Mouse (Mus musculus): ENCODE data around the gene Iqgap1. TPM values are rescaled to one million over a fixed set of nuclear protein-coding genes. Genes with fewer than 3 reads are reported as not detected.
A peak's percentile ranks its signal among the peaks of the same experiment; 100 is the strongest.
"Not testable (repeated sequence)": the region's sequence is repeated elsewhere in the genome, so short reads cannot be mapped to it uniquely, and the experiment has no call there.

Gene Iqgap1
- total and polyA plus RNA-seq, 2 experiments from 2014 or later: 23.6 to 39.8 TPM

DNA sequence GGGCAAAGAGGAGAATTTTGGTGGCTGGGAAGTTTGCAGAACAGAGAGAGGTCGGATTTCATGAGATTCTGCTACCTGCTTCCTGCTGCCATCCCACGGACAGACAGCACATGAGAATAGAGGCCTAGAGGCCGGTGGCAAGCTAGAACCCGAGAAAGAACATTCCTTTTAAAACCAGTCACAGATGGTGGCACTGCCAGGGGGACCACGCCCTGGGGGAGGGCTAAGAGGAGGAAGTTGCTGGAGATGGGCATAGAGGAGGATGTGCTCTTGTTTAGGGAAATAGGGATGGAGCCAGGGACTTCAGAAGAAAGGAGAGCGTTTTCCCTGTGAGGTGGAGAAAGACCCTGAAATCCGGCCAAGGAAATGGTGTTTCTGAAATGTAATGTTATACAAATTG is 12.5 kb upstream of the Iqgap1 start:
- H3K4me3 ChIP-seq (ENCODE audit: low read depth, low read length): no peak overlapping the region
- no peak for ATAC-seq (ENCODE audit: insufficient read depth, low read depth)
- no peaks in the 10 kb centered on the region for H3K4me1 ChIP-seq (ENCODE audit: control insufficient read depth, insufficient read depth)
- H3K36me3 ChIP-seq (replicated peaks; ENCODE audit: control insufficient read depth, insufficient read depth, low read length): no peaks in the 10 kb centered on the region
- no peak for DNase-seq (ENCODE audit: low spot score)
- no peaks in the 10 kb centered on the region for H3K9me3 ChIP-seq (replicated peaks; ENCODE audit: control insufficient read depth, low read length)
- WGBS: 52% methylated on average over 7 of the region's 7 CpGs
- H3K27me3 ChIP-seq (ENCODE audit: control insufficient read depth, insufficient read depth, low read length): no peaks in the 10 kb centered on the region
- no peak overlapping the region for H3K4me2 ChIP-seq (ENCODE audit: low read depth, low read length)
- H3K9ac ChIP-seq (replicated peaks; ENCODE audit: low read depth, low read length): no peak overlapping the region
- no peak overlapping the region for H3K27ac ChIP-seq (ENCODE audit: low read depth)
- no peak for TF ChIP-seq CTCF (IDR thresholded peaks at IDR 0.05; ENCODE audit: low read depth)
- no peak for TF ChIP-seq EP300 (IDR thresholded peaks at IDR 0.05; ENCODE audit: low read depth)

DNA sequence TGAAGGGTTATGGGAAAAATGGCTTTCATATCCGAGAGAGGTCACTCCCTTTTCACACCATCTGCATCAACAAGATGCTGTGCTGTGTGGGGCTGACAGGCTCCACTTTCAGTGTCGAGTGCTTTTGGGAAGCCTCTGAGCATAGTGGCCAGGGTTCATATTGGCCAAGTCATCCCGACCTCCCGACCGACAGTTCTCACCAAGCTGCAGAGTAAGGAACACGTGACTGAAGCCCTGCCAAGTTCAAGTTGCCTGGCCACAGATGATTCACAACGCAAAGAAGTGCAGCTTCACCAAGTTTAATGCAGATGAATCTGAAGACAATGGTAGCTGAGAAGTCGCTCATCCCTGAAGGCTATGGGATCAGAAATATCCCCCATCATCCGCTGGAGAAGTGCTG is 12.0 kb upstream of the Iqgap1 start:
- no peak overlapping the region for H3K4me2 ChIP-seq (ENCODE audit: low read depth, low read length)
- H3K9me3 ChIP-seq (replicated peaks; ENCODE audit: control insufficient read depth, low read length): no peaks in the 10 kb centered on the region
- TF ChIP-seq CTCF (IDR thresholded peaks at IDR 0.05; ENCODE audit: low read depth) (no peak), EP300 (IDR thresholded peaks at IDR 0.05; ENCODE audit: low read depth) (no peak)
- H3K27ac ChIP-seq (ENCODE audit: low read depth): no peak overlapping the region
- no peak for ATAC-seq (ENCODE audit: insufficient read depth, low read depth)
- H3K4me1 ChIP-seq (ENCODE audit: control insufficient read depth, insufficient read depth): no peaks in the 10 kb centered on the region
- DNase-seq (ENCODE audit: low spot score): peak; percentile 46
- no peak overlapping the region for H3K4me3 ChIP-seq (ENCODE audit: low read depth, low read length)
- no peaks in the 10 kb centered on the region for H3K27me3 ChIP-seq (ENCODE audit: control insufficient read depth, insufficient read depth, low read length)
- H3K36me3 ChIP-seq (replicated peaks; ENCODE audit: control insufficient read depth, insufficient read depth, low read length): no peaks in the 10 kb centered on the region
- no peak overlapping the region for H3K9ac ChIP-seq (replicated peaks; ENCODE audit: low read depth, low read length)
- WGBS: 27% methylated on average over 9 of the region's 9 CpGs

DNA sequence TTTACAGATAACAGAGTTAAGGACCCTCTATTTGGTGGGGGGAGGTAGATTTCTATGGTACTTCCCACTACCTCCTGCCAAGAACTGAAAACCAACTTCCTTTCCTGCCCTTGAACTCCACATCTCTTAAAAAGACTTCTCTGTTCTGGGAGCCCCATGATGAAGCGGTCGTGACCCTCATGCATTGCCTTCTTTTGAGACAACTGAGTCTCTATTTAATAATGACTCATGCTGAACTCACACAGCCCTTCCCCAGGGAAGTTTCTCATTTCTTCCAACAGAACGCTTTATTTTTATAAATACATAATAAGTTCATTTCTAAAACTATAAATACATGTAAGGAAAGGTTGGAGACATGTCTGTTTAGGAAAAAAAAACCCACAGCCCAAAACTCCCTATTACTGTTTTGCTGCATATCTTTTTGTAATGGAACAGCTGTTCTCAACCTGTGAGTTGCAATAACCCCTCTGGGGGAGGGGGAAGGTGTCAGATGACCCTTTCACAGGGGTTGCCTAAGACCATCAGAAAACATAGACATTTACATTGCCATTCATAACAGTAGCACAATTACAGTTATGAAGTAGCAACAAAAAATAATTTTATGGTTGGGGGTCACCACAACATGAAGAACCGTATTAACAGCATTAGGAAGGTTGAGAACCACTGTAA is 10.3 kb upstream of the Iqgap1 start:
- no peaks in the 10 kb centered on the region for H3K9me3 ChIP-seq (replicated peaks; ENCODE audit: control insufficient read depth, low read length)
- H3K4me2 ChIP-seq (ENCODE audit: low read depth, low read length): no peak overlapping the region
- DNase-seq (ENCODE audit: low spot score) (no peak), ATAC-seq (ENCODE audit: insufficient read depth, low read depth) (no peak)
- H3K9ac ChIP-seq (replicated peaks; ENCODE audit: low read depth, low read length): no peak overlapping the region
- no peaks in the 10 kb centered on the region for H3K27me3 ChIP-seq (ENCODE audit: control insufficient read depth, insufficient read depth, low read length)
- 62% methylated on average over 4 of the region's 4 CpGs for WGBS
- H3K27ac ChIP-seq (ENCODE audit: low read depth): peak overlapping the region; percentile 43; the same call in 1 of the 2 replicates
- H3K4me1 ChIP-seq (ENCODE audit: control insufficient read depth, insufficient read depth): peaks cover 6% of the 10 kb centered on the region; the same call in 1 of the 2 replicates
- no peaks in the 10 kb centered on the region for H3K36me3 ChIP-seq (replicated peaks; ENCODE audit: control insufficient read depth, insufficient read depth, low read length)
- no peak for TF ChIP-seq EP300 (IDR thresholded peaks at IDR 0.05; ENCODE audit: low read depth)
- no peak for TF ChIP-seq CTCF (IDR thresholded peaks at IDR 0.05; ENCODE audit: low read depth)
- no peak overlapping the region for H3K4me3 ChIP-seq (ENCODE audit: low read depth, low read length)

DNA sequence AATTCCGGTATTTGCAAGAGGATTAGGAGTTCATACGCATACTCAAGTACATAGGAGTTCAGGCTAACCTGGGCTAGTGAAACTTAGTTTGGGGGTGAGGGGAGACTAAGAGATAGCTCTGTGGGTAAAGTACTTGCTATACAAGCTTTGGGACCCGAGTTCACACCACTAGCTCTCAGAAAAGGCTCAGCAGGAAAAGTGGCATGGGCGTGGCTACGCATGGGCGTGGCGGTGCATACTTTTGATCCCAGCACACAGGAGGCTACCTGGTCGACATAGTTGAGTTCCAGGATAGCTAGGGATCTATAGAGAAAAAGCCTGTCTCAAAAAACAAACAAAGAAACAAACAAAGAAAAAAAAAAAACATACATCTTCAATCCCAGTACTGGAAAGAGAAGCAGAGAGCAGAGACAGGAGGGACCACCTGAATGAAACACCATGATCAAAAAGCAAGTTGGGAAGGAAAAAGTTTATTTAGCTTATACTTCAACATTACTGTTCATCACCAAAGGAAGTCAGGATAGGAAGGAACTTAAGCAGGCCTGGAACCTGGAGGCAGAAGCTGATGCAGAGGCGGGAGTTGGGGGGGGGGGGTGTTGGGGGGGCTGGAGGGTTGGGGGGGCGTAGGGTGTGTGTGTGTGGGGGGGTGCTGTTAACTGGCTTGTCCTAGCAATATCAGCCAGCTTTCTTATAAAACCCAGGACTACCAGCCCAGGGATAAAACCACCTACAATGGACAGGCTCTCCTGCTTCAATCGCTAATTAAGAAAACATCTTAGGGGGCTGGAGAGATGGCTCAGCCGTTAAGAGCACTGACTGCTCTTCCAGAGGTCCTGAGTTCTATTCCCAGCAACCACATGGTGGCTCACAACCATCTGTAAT is 8.1 kb upstream of the Iqgap1 start:
- H3K36me3 ChIP-seq (replicated peaks; ENCODE audit: control insufficient read depth, insufficient read depth, low read length): no peaks in the 10 kb centered on the region
- H3K9ac ChIP-seq (replicated peaks; ENCODE audit: low read depth, low read length): no peak overlapping the region
- H3K4me2 ChIP-seq (ENCODE audit: low read depth, low read length): no peak overlapping the region
- H3K27ac ChIP-seq (ENCODE audit: low read depth): no peak overlapping the region
- no peak for DNase-seq (ENCODE audit: low spot score)
- WGBS: 42% methylated on average over 11 of the region's 12 CpGs
- no peaks in the 10 kb centered on the region for H3K9me3 ChIP-seq (replicated peaks; ENCODE audit: control insufficient read depth, low read length)
- H3K4me3 ChIP-seq (ENCODE audit: low read depth, low read length): no peak overlapping the region
- H3K27me3 ChIP-seq (ENCODE audit: control insufficient read depth, insufficient read depth, low read length): no peaks in the 10 kb centered on the region
- no peak for ATAC-seq (ENCODE audit: insufficient read depth, low read depth)
- H3K4me1 ChIP-seq (ENCODE audit: control insufficient read depth, insufficient read depth): peaks cover 6% of the 10 kb centered on the region; the same call in 1 of the 2 replicates
- no peak for TF ChIP-seq EP300 (IDR thresholded peaks at IDR 0.05; ENCODE audit: low read depth)
- no peak for TF ChIP-seq CTCF (IDR thresholded peaks at IDR 0.05; ENCODE audit: low read depth)

DNA sequence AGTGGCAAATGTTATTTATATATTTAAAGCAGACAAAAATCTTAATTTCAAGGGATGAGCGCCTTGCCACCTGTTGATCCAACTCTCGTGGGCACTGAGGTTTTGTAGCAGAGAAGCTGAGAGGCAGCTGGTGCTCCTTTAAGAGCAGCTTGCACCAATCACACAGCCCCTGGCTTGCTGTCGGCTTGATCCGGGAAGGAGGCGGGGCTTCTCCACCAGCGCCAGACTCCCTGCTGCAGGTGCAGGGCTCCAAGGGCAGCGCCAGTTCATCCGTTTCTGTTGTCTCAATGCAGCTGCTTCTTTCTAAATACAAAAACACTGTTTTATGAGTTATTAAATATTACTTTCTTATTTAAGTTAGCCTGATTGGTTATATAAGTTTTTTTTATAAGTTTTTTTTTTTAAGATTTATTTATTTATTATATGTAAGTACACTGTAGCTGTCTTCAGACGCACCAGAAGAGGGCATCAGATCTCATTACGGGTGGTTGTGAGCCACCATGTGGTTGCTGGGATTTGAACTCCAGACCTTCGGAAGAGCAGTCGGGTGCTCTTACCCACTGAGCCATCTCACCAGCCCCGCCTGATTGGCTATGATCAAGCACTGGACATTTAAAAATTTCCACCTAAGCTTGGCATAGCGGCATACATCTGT is 7.3 kb upstream of the Iqgap1 start:
- WGBS: 15% methylated on average over 13 of the region's 14 CpGs
- not testable (repeated sequence) for H3K9me3 ChIP-seq (replicated peaks; ENCODE audit: control insufficient read depth, low read length); H3K9ac ChIP-seq (replicated peaks; ENCODE audit: low read depth, low read length); H3K27ac ChIP-seq (ENCODE audit: low read depth); H3K36me3 ChIP-seq (replicated peaks; ENCODE audit: control insufficient read depth, insufficient read depth, low read length); H3K4me3 ChIP-seq (ENCODE audit: low read depth, low read length); H3K4me1 ChIP-seq (ENCODE audit: control insufficient read depth, insufficient read depth); H3K27me3 ChIP-seq (ENCODE audit: control insufficient read depth, insufficient read depth, low read length)
- DNase-seq (ENCODE audit: low spot score) (peak; percentile 82), ATAC-seq (ENCODE audit: insufficient read depth, low read depth) (peak; percentile 82)
- H3K4me2 ChIP-seq (ENCODE audit: low read depth, low read length): peak overlapping the region; percentile 30

Data from heart, postnatal 0 days (tissue).